Mouse (Mus musculus) erythroblast, embryonic 14.5 days (primary cell): ENCODE measurements around the gene Man2c1.

Experiments
- GATA1 ChIP-seq: IDR thresholded peaks from 2 replicates; pipeline ENCODE4 v1.6.1; 2012; ENCODE audit warnings: low read length, inconsistent platforms, mixed read lengths
- TAL1 ChIP-seq: IDR thresholded peaks from 3 replicates; pipeline ENCODE4 v1.6.1; 2012; ENCODE audit warnings: low read length, inconsistent platforms, mixed read lengths

GRCm38 (mm10) chr9:57158013-57158470 lies 27.6 kb downstream of the Man2c1 start, which contains the start of gene Commd4:
- TF ChIP-seq GATA1 (no peak), TAL1 (no peak)
